Mouse (Mus musculus): ENCODE data around the gene Fdps. TPM values are rescaled to one million over a fixed set of nuclear protein-coding genes. Genes with fewer than 3 reads are reported as not detected.
"Not testable (repeated sequence)": the region's sequence is repeated elsewhere in the genome, so short reads cannot be mapped to it uniquely, and the experiment has no call there.

Gene Fdps
- total RNA-seq, 2 experiments from 2014 or later, result 99.4 to 251 TPM

DNA sequence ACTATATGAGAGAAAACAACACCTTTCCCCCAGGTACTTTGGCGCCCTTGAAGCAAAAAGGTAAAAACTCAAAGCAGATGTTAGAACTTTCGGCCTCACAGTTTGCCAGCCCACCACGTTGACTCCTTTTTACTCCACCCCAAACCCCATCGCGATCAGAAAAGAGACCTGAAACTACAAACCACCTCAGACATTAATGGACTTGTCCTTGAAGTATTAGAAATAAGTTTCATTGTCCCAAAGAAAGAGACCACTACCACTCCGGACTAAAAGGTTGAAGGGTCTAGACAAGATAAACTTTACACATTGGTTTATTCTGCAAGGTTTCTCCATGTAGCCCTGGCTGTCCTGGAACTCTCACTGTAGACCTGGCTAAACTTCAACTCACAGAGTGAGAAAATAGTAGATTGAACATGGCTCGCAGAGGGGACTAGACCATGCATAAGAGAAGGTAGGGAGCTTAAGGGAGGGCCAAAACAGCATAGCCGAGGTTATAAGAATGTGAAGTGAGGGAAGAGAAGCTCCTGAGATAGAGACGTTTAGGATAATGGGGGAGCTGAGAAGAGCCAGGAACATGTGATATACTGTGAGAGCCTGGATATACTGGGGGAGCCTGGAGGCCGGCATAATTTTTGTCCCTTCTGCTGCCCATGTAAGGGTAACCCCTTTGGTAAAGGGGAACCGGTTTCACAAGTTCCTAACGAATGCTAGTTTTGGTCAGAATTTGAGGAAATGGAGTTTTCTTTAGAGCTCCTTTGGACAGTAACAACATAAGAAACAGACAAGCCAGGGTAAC lies 934 bp upstream of the Fdps start:
- ATAC-seq (replicated peaks; ENCODE audit: poor library complexity), result no peak

DNA sequence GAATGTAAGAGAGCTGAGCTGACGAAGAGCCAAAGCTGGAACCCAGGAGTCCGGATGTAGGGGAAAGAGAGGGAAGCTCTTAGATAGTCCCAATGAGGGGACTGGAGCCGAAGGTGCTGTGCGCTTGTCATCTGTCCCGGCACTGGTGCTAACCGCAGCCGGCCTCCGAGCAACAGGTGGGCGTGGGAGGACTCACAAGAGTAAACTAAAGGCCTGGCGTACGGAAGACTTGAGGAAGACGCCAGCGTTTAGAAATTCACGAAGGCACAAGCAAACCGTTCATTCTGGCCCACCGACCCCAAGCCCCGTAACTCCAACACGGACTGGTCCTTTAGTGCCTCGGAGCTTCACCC lies 324 bp downstream of the Fdps start:
- ATAC-seq (replicated peaks; ENCODE audit: poor library complexity), result peak; percentile 18

DNA sequence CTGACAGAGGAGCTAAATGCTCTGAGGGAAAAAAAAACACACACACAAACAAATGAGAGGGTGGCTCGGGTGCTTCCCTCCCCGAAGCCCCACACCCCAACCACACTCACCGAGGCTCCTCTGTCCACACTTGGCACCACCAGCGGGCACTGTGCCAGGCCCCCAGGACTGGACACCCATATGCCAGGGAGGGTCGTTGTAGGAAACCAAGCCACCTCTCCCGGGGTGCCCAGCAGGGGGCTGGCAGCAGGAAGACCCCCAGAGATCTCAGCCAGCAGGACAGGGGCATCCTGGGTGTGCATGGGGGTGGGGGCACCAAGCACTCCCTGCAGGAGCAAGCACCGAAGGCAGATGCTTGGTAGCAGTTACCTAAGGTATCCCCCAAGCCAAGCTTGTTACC lies 948 bp downstream of the Fdps start, which contains the start of gene Gm43738:
Gm43738 (minus strand) TSS at position 289 of the 400 bp plus-strand sequence.
- ATAC-seq (replicated peaks; ENCODE audit: poor library complexity), result no peak

DNA sequence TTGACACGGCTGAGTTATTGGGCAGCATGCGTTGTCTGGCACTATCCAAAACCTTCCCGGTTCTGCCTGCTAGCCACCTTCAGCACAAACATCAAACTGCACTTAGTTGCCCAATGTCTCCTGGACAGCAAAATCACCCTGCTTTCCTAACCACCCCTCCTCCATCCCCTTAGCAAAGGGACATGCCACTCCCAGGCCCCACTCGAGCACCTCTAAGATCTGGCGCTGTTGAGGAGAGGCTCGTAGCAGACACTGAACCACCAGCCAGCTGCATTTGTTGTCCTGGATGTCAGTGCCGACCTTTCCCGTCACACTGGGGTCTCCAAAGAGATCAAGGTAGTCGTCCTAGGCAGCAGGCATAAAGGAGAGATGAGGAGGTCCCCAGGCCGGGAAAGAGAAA lies 7.7 kb downstream of the Fdps start:
- ATAC-seq (replicated peaks; ENCODE audit: poor library complexity), result no peak

DNA sequence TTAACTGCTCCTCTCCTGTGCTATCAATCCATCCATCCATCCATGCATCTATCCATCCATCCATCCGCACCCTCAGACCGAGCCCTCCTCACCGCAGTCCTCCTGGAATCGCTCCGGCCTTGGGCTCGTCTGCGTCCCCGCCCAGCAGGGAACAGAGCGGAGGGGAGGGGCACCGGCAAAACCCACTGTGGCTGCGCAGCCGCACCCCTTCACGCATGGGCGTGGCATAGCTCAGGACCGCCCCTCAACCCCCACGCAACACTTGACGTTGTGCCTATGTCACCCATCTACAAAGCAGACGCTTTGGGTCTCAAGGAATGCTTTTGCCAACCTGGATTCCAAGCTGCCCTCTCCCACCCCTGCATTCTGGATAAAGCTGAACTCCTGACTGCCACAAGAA lies 8.6 kb downstream of the Fdps start, which contains the start of gene Rusc1:
Rusc1 (minus strand) TSS at position 137 of the 400 bp plus-strand sequence.
- peak; percentile 69 for ATAC-seq (replicated peaks; ENCODE audit: poor library complexity)

DNA sequence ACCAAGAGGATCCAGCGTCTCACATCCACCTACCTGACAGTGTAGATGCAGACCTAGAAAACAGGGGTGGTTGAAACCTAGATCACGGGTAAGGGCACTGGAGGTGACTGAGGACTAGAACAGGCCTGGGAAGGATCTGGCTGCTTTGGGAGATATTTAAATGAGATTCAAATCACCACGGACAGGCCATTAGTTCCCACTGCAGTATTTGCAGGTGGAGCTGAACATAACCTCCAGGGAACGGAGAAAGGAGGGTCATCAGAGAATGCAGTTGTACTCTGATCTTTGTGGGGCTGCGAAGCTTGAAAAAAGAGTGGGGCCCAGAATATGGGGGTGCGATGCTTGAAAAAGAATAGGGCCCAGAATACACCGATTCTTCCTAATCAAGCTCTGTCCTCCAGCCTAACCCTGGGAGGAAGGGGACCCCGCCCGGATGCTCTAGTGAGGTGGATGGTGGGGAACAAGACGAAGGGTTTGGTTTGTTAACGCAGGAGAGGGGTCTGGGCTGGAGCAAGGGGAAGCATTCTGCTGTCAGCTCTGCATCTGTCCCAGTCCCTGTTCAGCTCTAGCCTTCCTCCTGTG lies 9.2 kb downstream of the Fdps start:
- ATAC-seq (replicated peaks; ENCODE audit: poor library complexity), result no peak

DNA sequence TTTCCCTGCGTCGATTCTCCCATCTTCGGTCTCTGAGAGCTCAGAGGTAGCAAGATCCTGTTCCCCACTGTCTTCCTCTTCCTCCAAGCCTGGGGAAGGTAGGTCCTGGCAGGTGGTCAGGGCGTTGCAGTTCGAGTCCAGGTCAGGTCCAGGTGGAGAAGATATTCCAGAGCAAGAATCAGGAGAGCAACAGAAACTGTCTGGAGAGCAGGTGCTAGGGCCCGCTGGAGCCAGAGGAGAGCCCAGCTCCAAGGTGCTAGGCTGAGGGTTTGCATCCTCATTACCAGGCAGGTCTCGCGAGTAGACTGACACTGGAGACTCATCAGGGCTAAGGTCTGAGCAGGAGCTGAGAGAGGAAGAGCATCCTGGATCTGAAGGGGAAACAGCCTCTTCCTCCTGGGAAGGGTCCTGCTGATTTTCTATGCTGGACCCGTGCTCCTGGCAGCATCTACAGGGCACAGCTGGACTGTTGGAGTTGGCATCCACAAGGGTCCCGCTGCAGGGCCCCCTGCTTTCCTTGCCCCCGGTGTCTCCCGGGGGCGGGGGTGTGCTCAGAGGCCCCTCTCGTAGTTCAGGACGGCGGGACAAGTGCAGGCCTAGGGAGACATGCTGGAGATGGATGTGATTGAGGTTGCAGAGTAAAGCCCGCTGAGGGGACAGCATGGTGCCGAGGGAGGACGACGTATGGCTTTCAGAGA lies 9.8 kb downstream of the Fdps start:
- no peak for ATAC-seq (replicated peaks; ENCODE audit: poor library complexity)

DNA sequence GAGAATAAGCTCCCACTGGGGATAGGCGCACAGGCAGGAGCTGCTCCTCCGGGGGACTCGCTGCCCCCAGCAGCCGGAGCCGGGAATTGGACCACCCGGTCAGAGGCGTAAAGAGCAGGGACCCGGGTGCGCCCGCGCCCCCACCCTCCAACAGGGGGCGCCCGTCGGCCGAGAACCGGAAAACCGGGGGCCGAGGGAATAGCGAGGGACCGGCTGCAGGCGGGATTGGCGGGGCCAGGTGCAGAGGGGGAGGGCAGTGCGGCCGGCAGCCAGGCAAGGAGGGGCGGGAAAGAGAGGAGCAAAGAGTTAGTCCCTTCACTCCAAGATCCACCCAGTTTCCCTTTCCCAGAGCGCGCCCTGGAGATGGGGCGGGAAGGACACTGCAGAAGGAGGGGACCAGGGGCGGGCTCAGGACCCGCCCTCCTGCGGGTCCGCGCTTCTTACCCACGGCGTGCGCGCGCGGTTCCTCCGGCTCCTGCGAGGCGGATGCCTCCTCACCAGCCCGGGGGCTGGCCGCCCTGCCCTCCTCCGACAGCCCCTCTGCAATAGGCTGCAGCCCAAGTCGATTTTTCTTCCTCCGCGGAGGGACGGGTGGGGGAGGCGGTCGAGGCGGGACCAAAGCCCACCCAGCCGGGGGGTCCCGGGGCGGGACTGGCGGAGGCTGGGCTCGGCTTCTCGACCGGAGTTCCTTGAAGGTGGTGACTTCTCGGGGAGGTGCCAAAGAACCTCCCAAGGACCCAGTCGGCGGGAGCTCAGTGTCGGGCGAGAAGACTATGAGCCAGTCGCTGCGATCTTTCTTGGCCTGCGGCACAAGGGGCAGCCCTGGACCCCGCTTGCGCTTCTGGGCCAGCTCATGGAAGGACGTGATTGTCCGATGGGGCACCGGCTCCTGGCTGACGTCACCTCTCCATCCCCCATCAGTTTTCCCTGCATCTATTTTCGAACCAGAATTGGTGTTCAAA lies 10.8 kb downstream of the Fdps start:
- peak; percentile 28 for ATAC-seq (replicated peaks; ENCODE audit: poor library complexity)

DNA sequence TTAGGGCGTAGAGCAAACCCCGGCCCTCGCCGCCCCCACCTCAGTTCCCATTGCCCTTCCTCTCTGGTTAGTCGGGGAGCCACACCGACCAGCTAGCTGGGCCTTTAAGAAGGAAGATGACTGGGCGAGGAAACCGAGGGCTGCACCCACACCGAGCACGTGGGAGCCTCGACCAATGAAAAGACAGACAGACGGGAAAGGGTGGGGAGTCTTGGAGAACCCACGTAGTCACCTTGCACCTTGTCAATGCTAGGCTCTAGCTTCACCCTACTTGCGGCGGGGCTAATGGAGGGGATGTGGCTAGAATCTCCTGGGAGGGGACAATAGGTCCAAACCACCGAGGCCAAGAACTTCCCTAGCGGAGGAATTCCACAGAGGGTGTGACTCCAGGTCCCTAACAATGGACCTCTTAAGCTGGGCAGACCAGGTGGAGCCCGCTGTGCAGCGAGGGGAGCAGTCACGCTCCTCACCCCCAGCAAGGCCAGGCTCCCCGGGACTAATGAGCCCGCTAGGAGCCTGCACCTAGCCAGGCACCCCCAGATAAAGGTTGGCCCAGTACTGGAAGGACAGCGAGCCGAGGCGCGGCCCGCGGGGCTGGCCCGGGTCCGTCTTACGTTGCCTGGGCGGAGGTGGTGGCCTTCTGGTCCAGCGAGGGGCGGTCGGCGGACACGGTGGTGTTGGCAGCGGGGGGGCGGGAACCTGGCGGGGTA lies 11.7 kb downstream of the Fdps start:
- peak; percentile 76 for ATAC-seq (replicated peaks; ENCODE audit: poor library complexity)

DNA sequence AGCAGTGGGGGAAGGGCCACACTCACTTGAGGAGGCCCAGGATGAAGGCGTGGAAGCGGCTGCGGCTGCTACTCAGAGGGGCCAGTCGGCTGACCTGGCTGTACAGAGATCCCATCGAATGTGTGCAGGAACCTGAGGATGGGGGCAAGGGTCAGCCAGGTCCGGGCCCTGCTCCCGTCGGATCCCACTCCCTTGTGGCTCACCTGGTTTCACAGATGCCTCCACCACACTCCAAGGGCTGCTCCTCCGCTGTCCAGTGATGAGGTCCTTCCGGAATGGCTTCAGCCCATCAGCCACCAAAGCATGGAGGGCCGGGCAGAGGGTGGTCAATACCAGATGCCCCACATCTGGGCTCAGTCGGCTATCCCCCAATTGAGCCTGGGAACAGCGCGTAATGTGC lies 12.8 kb downstream of the Fdps start:
- ATAC-seq (replicated peaks; ENCODE audit: poor library complexity), result no peak

DNA sequence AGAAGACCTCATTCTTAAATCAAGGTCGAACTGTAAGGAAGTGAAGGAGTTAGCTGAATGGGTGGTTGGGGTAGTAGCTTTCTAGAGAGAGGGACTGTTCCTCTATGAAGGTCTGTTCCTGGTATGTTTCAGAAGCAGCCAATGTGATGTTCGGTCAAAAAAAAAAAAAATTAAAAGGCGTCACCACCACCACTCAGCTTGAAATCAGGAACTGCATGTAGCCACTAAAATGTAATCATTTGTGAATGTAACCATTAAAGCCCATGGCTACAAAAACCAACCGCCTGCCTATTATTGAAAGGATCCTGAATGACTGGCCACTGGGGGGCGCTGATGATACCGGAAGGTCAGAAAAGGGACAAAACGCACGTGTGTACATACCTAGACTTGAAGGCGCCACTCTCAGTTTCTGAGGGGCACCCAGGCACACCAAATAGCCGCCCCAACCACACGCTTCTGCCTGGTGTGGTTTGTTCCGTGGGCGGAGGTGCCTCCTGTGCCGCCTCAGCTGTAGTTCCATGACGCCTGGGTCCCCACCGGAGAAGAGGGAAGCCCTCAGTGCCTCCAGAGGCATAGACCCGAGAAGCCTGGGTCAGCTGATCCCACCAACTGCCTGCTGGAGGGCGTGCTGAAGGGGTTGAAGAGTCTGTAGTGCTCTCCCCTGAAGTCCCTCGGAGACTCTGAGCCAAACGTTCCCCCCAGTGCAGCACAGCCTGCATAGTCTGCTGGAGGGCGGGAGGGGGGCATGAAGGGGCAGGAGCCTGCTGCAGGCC lies 14.2 kb downstream of the Fdps start:
- ATAC-seq (replicated peaks; ENCODE audit: poor library complexity), result peak; percentile 56

DNA sequence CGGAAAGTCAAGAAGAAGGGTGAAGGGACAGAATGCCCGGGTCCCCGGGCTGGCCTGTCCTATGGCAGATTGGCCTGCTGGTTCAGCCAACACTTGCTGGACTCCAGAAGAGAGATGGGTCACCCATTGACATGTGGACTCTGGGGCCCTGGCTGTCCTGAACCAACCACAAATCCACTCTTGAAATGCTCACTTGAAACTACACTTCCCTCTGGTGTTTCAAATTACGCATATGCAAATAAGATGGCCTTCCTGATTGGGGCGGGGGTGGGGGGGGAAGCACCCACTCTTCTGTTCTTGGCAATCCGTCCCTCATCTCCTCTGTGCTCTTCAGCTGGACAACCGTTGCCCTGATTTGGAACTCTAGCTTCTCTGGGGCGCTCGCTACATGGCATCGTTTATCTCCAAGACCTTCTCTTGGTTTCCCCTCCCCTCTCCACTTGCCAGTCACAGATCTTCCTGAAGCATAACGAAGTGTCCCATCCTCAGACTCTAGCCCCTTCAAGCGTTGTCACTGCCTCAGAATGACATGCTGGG lies 17.0 kb downstream of the Fdps start:
- no peak for ATAC-seq (replicated peaks; ENCODE audit: poor library complexity)

DNA sequence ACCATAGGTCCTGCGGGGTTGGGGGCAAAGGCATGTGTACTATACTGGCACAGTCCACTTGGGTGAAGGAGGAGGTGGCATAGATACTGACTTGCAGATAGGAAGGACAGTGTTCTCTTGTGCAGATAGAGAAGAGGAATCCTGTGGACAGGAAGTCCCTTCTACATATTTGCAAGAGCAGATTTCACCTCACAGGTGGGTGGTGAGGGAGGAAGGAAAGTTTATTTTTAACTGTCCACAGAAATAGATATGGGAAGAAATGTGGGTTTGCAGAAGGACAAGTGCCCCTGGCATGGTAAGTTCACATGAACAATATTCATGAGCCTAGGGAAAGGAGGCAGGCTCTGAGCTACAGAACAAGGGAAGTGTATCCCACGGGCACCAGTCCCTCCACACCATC lies 17.6 kb downstream of the Fdps start:
- ATAC-seq (replicated peaks; ENCODE audit: poor library complexity), result no peak

DNA sequence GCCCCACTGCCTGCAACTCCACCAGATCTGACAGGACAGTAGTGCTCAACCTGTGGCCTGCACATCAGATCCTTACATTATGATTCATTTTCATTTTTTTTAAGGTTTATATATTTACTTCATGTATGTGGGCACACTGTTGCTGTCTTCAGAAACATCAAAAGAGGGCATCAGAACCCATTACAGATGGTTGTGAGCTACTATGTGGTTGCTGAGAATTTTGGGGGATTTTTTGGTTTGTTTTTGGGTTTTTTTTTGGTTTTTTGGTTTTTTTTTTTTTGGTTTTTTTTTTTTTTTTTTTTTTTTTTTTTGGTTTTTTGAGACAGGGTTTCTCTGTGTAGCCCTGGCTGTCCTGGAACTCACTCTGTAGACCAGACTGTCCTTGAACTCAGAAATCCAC lies 19.5 kb downstream of the Fdps start:
- ATAC-seq (replicated peaks; ENCODE audit: poor library complexity), result not testable (repeated sequence)

DNA sequence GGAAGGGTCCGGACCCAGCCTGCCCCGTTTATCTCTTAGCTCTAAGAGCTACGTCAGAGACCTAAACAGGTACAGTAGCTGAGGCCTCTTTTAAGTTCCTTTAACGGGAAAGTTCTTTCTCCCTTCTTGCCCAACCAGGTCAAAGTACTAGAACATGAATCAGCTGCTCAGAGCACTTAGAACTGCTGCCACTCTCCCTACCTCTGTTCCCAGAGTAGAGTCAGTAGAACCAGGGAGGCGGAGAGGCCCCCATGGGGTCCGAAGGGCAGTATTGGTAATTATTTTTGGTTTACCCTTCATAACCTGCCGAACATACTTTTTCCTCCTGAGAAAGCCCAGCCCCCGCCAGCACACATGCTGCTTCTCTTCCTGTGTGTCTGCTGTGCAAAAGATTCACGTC lies 24.4 kb downstream of the Fdps start:
- no peak for ATAC-seq (replicated peaks; ENCODE audit: poor library complexity)

DNA sequence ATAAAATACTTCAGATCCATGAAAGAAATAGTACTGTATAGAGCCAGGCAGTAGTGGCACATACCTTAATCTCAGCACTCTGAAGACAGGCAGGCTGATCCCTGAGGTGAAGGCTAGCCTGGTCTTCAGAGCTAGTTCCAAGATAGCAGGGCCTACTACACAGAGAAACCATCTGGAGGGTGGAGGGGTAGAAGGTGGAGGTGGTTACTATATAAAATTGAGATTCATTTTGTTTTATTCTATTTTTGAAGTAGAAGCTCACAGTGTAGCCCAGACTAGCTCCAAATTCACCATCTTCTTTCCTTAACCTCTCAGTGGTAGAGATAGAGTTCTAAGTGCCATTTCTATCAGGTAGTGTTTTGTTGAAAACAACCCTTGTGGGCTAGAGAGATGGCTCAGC lies 34.5 kb downstream of the Fdps start:
- ATAC-seq (replicated peaks; ENCODE audit: poor library complexity), result no peak

DNA sequence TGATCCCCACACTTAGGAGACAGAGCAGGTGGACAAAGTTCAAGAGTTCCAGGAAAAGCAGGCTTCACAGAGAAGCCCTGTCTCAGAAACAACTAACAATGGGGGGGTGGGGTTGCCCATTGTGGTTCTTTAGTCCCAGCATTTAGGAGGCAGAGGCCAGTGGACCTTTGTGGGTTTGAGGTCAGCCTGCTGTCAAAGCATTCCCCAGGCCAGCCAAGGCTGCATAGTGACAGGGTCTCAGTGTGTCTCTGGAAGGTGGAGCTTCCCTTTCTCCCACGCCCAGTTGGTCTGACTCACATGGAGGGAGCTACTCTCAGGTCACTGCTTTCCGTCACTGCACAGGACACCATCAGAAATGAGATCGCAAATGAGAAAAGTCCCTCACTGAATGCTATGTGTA lies 40.1 kb downstream of the Fdps start:
- ATAC-seq (replicated peaks; ENCODE audit: poor library complexity), result no peak

DNA sequence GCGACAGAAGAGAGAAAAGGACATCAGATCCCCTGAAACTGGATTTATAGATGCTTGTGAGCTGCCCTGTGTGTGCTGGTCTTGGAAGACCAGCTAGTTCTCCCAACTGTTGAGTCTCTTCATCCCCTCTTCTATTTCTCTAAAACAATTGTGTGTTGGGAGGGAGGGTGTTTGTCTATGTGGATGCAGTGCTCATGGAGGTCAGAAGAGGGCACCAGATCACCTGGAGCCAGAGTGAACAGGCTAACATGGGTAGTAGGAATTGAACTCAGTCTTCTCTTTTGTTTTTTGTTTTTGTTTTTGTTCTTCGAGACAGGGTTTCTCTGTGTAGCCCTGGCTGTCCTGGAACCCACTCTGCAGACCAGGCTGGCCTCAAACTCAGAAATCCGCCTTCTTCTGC lies 43.0 kb downstream of the Fdps start:
- ATAC-seq (replicated peaks; ENCODE audit: poor library complexity), result peak; percentile 82

DNA sequence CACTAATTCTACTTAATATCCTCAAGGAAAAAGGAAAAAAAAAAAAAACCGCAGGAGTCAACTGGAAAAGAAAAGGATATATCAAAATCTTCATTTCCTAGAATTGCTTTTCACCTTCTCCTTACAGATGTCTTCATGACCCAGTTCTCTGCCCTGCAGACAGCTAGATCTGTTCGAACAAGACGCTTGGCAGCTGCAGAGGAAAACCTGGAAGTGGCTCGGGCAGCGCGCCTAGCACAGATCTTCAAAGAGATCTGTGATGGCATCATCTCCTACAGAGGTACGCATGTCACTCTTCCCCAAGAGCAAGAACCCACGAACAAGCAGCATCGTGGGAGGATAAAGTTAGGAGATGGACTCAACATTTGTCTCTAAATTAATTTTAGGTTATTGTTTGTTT lies 43.4 kb downstream of the Fdps start:
- ATAC-seq (replicated peaks; ENCODE audit: poor library complexity), result no peak
